Comparison of ENCODE assay signal across 11 mouse cellular contexts in genomic region chr3:90664219-90664618, GRCm38 (mm10). TPM values are rescaled to one million over a fixed set of nuclear protein-coding genes. Genes with fewer than 3 reads are reported as not detected.
DNase-seq lines count a peak whose midpoint lies in the region; ATAC-seq and TF ChIP-seq lines count a peak whose summit lies in the region.
"Had no signal": no experiment of that assay in that cellular context is flagged by ENCODE, and none has a peak within 500 bp of the region (broad histone marks: within the 10 kb centered on the region; RNA-seq: fewer than 3 reads in every experiment).

No protein-coding gene starts in this region.

- no peak for TF ChIP-seq EP300 in stomach, postnatal 0 days (optimal IDR thresholded peaks at IDR 0.05)

- no peaks in the 10 kb centered on the region for H3K27me3 ChIP-seq in midbrain, embryonic 14.5 days (ENCODE audit: control insufficient read depth, insufficient read depth, low read length)
- H3K27me3 ChIP-seq in midbrain, embryonic 15.5 days (replicated peaks), result no peaks in the 10 kb centered on the region
- H3K27me3 ChIP-seq in stomach, postnatal 0 days (ENCODE audit: control insufficient read depth, insufficient read depth, low read length), result no peaks in the 10 kb centered on the region

- no peaks in the 10 kb centered on the region for H3K9me3 ChIP-seq in midbrain, embryonic 14.5 days (ENCODE audit: control insufficient read depth, low read length)
- H3K9me3 ChIP-seq in midbrain, embryonic 15.5 days, result no peaks in the 10 kb centered on the region
- no peaks in the 10 kb centered on the region for H3K9me3 ChIP-seq in stomach, postnatal 0 days (ENCODE audit: control insufficient read depth, low read length)

- H3K4me1 ChIP-seq in midbrain, embryonic 14.5 days (ENCODE audit: control insufficient read depth, insufficient read depth, low read length), result no peaks in the 10 kb centered on the region
- H3K4me1 ChIP-seq in midbrain, embryonic 15.5 days, result no peaks in the 10 kb centered on the region
- no peaks in the 10 kb centered on the region for H3K4me1 ChIP-seq in cortical plate, adult 2 months (ENCODE audit: control insufficient read depth, insufficient read depth, low read length)
- no peaks in the 10 kb centered on the region for H3K4me1 ChIP-seq in stomach, postnatal 0 days (replicated peaks; ENCODE audit: control insufficient read depth, insufficient read depth)

- WGBS in midbrain, embryonic 14.5 days, result 88% methylated on average over 2 of the region's 2 CpGs
- WGBS in midbrain, embryonic 15.5 days, result 90% methylated on average over 2 of the region's 2 CpGs
- WGBS in stomach, postnatal 0 days, result 77% methylated on average over 2 of the region's 2 CpGs

- intact Hi-C loops in gastrocnemius, adult 2 months (cut with DNase I), result loop anchor here (2.0 kb wide), 1 partner anchor 45 kb away; no protein-coding TSS in a partner anchor

- no peak overlapping the region for H3K9ac ChIP-seq in midbrain, embryonic 14.5 days (replicated peaks; ENCODE audit: low read length)
- no peak overlapping the region for H3K9ac ChIP-seq in midbrain, embryonic 15.5 days
- no peak overlapping the region for H3K9ac ChIP-seq in stomach, postnatal 0 days (ENCODE audit: low read length)

- peak; percentile 60 for TF ChIP-seq CTCF in gastrocnemius, adult 2 months (IDR thresholded peaks at IDR 0.05)
- peak; percentile 24; the same call in 1 of the 2 replicates for TF ChIP-seq CTCF in cortical plate, adult 2 months (IDR thresholded peaks at IDR 0.05; ENCODE audit: extremely low read depth, insufficient read depth, low read length)
- peak; percentile 73 for TF ChIP-seq CTCF in stomach, postnatal 0 days (IDR thresholded peaks at IDR 0.05; ENCODE audit: low read depth)

- H3K36me3 ChIP-seq in midbrain, embryonic 14.5 days (ENCODE audit: control insufficient read depth, insufficient read depth, low read length), result no peaks in the 10 kb centered on the region
- H3K36me3 ChIP-seq in midbrain, embryonic 15.5 days (replicated peaks), result no peaks in the 10 kb centered on the region
- H3K36me3 ChIP-seq in stomach, postnatal 0 days (ENCODE audit: control insufficient read depth, insufficient read depth, low read length), result no peaks in the 10 kb centered on the region

- no peak for TF ChIP-seq POLR2A in cortical plate, adult 2 months (IDR thresholded peaks at IDR 0.05; ENCODE audit: extremely low read depth, insufficient read depth, low read length)

- H3K4me3 ChIP-seq in gastrocnemius, adult 2 months, result no peak overlapping the region
- H3K4me3 ChIP-seq in midbrain, embryonic 14.5 days (replicated peaks; ENCODE audit: low read depth, low read length), result no peak overlapping the region
- H3K4me3 ChIP-seq in midbrain, embryonic 15.5 days, result no peak overlapping the region
- H3K4me3 ChIP-seq in cortical plate, adult 2 months (ENCODE audit: insufficient read depth, low read length), result no peak overlapping the region
- no peak overlapping the region for H3K4me3 ChIP-seq in stomach, postnatal 0 days (ENCODE audit: low read depth, low read length)

- no peak for ATAC-seq in midbrain, embryonic 14.5 days (ENCODE audit: low FRiP score, low TSS enrichment)
- ATAC-seq in midbrain, embryonic 15.5 days (replicated peaks), result no peak
- no peak for ATAC-seq in stomach, postnatal 0 days (ENCODE audit: low FRiP score, low TSS enrichment)

- no peak overlapping the region for H3K4me2 ChIP-seq in midbrain, embryonic 14.5 days (ENCODE audit: low read length)
- no peak overlapping the region for H3K4me2 ChIP-seq in midbrain, embryonic 15.5 days
- no peak overlapping the region for H3K4me2 ChIP-seq in stomach, postnatal 0 days (replicated peaks; ENCODE audit: low read depth)

- no peak for DNase-seq in gastrocnemius, adult 2 months
- DNase-seq in gastrocnemius, postnatal 4 days (ENCODE audit: low spot score in 2 of 2), result no peak
- peak; percentile 4 for DNase-seq in midbrain, embryonic 14.5 days
- DNase-seq in stomach, postnatal 0 days (ENCODE audit: low spot score), result no peak
- no peak for DNase-seq in cerebellum, adult 11 months
- no peak for DNase-seq in natural killer cell, adult 2 months (ENCODE audit: low spot score in 2 of 2)

- H3K27ac ChIP-seq in gastrocnemius, adult 2 months, result no peak overlapping the region
- no peak overlapping the region for H3K27ac ChIP-seq in midbrain, embryonic 14.5 days (replicated peaks; ENCODE audit: low read depth, low read length)
- H3K27ac ChIP-seq in midbrain, embryonic 15.5 days, result no peak overlapping the region
- no peak overlapping the region for H3K27ac ChIP-seq in cortical plate, adult 2 months (ENCODE audit: insufficient read depth, low read length)
- no peak overlapping the region for H3K27ac ChIP-seq in stomach, postnatal 0 days (replicated peaks)

RNA-seq across cellular contexts. Expression of gene S100a8, which starts 4.6 kb away (rescaled TPM):
- not detected for total RNA-seq in gastrocnemius, adult 2 months (2021)
- 10 to 100 TPM in 1 of 2 experiments, 1 to 10 TPM in 1; 4.5 to 11.8 TPM for total RNA-seq in gastrocnemius, postnatal 4 days (2021)
- polyA plus RNA-seq in midbrain, embryonic 14.5 days (2014; fragmentation: Nextera tagmentation; extraction: Ambion mirVana), result 2.2 TPM in 1 of 2 replicates, not detected in the other
- polyA plus RNA-seq in midbrain, embryonic 15.5 days (2015; fragmentation: Nextera tagmentation; extraction: Ambion mirVana), result 1.7 and 14.5 TPM in 2 replicates
- 0.95 and 1.8 TPM in 2 replicates for polyA plus RNA-seq in cortical plate, adult 2 months (2012; rRNA removed)
- 14.4 and 18.3 TPM in 2 replicates for polyA plus RNA-seq in stomach, postnatal 0 days (2015; fragmentation: Nextera tagmentation; extraction: Ambion mirVana)

RNA-seq across cellular contexts. Expression of gene S100a7a, which starts 10.4 kb away (rescaled TPM):
- total RNA-seq in gastrocnemius, adult 2 months (2021), result under 1 TPM in 1 of 2 experiments, not detected in 1; 0.17 TPM
- total RNA-seq in gastrocnemius, postnatal 4 days (2021), result under 1 TPM in 1 of 2 experiments, not detected in 1; 0.29 TPM
- polyA plus RNA-seq in midbrain, embryonic 14.5 days (2014; fragmentation: Nextera tagmentation; extraction: Ambion mirVana), result not detected in 2 replicates
- polyA plus RNA-seq in midbrain, embryonic 15.5 days (2015; fragmentation: Nextera tagmentation; extraction: Ambion mirVana), result not detected in 2 replicates
- 1.0 and 1.1 TPM in 2 replicates for polyA plus RNA-seq in cortical plate, adult 2 months (2012; rRNA removed)
- 24.5 and 27.3 TPM in 2 replicates for polyA plus RNA-seq in stomach, postnatal 0 days (2015; fragmentation: Nextera tagmentation; extraction: Ambion mirVana)
- total RNA-seq: monocyte, adult 5-6 weeks had no signal
- polyA plus RNA-seq: limb, embryonic 11.5 days had no signal

RNA-seq across cellular contexts. Expression of gene S100a9, which starts 31.3 kb away (rescaled TPM):
- under 1 TPM in 1 of 2 experiments, not detected in 1; 0.89 TPM for total RNA-seq in gastrocnemius, adult 2 months (2021)
- total RNA-seq in gastrocnemius, postnatal 4 days (2021), result 10 to 100 TPM in 1 of 2 experiments, 1 to 10 TPM in 1; 3.2 to 14.2 TPM
- 0.95 TPM in 1 of 2 replicates, not detected in the other for polyA plus RNA-seq in midbrain, embryonic 14.5 days (2014; fragmentation: Nextera tagmentation; extraction: Ambion mirVana)
- 2.1 and 11.5 TPM in 2 replicates for polyA plus RNA-seq in midbrain, embryonic 15.5 days (2015; fragmentation: Nextera tagmentation; extraction: Ambion mirVana)
- polyA plus RNA-seq in cortical plate, adult 2 months (2012; rRNA removed), result 1.6 and 2.2 TPM in 2 replicates
- polyA plus RNA-seq in stomach, postnatal 0 days (2015; fragmentation: Nextera tagmentation; extraction: Ambion mirVana), result 56.6 and 65.4 TPM in 2 replicates

RNA-seq across cellular contexts. Expression of gene S100a6, which starts 51.5 kb away (rescaled TPM):
- 100 to 1,000 TPM in 1 of 2 experiments, 10 to 100 TPM in 1; 52.2 to 123 TPM for total RNA-seq in gastrocnemius, adult 2 months (2021)
- total RNA-seq in gastrocnemius, postnatal 4 days (2021), result 100 to 1,000 TPM; 140 to 154 TPM
- 4.6 and 32.0 TPM in 2 replicates for polyA plus RNA-seq in midbrain, embryonic 14.5 days (2014; fragmentation: Nextera tagmentation; extraction: Ambion mirVana)
- polyA plus RNA-seq in midbrain, embryonic 15.5 days (2015; fragmentation: Nextera tagmentation; extraction: Ambion mirVana), result 18.4 and 25.6 TPM in 2 replicates
- polyA plus RNA-seq in cortical plate, adult 2 months (2012; rRNA removed), result 51.5 and 66.4 TPM in 2 replicates
- polyA plus RNA-seq in stomach, postnatal 0 days (2015; fragmentation: Nextera tagmentation; extraction: Ambion mirVana), result 3,650 and 3,685 TPM in 2 replicates

RNA-seq across cellular contexts. Expression of gene S100a5, which starts 55.9 kb away (rescaled TPM):
- 1 to 10 TPM in 1 of 2 experiments, not detected in 1; 2.7 TPM for total RNA-seq in gastrocnemius, adult 2 months (2021)
- total RNA-seq in gastrocnemius, postnatal 4 days (2021), result not detected
- polyA plus RNA-seq in midbrain, embryonic 14.5 days (2014; fragmentation: Nextera tagmentation; extraction: Ambion mirVana), result not detected in 2 replicates
- not detected in 2 replicates for polyA plus RNA-seq in midbrain, embryonic 15.5 days (2015; fragmentation: Nextera tagmentation; extraction: Ambion mirVana)
- polyA plus RNA-seq in cortical plate, adult 2 months (2012; rRNA removed), result not detected in 2 replicates
- 9.6 and 10.5 TPM in 2 replicates for polyA plus RNA-seq in stomach, postnatal 0 days (2015; fragmentation: Nextera tagmentation; extraction: Ambion mirVana)
- total RNA-seq: heart, postnatal 14 days; monocyte, adult 5-6 weeks had no signal
- polyA plus RNA-seq: limb, embryonic 11.5 days had no signal

Comparison
In these comparisons a context has a peak if more than half of its experiments do, and no peak if none do; other contexts are left out.
1. RNA of gene S100a7a, which starts 10.4 kb away (polyA plus RNA-seq): 24.5 to 27.3 TPM in stomach, postnatal 0 days; 1.0 to 1.1 TPM in cortical plate, adult 2 months, not detected in midbrain, embryonic 15.5 days and not detected in midbrain, embryonic 14.5 days; every median in the first group is over 10 times any median in the second.
2. Peak in every context shown above with its lines, with median percentiles within 50 percentile points of each other: CTCF ChIP-seq.